Mouse (Mus musculus): ENCODE measurements around the gene Ints12.

- TF ChIP-seq USF1 (IDR thresholded peaks at IDR 0.05; ENCODE audit: low read depth): no peak
- TF ChIP-seq MYOG (IDR thresholded peaks at IDR 0.05; ENCODE audit: control insufficient read depth in 1 of 3, insufficient read depth in 1 of 3, insufficient read length in 2 of 3, low read depth in 2 of 3): no peak
- TF ChIP-seq TCF3 (IDR thresholded peaks at IDR 0.05; ENCODE audit: insufficient read length, low read depth): no peak
- TF ChIP-seq REST (IDR thresholded peaks at IDR 0.05; ENCODE audit: insufficient read depth, insufficient read length): no peak
- TF ChIP-seq POLR2A (IDR thresholded peaks at IDR 0.05; ENCODE audit: insufficient read length, low read depth): no peak
- TF ChIP-seq MAX (IDR thresholded peaks at IDR 0.05; ENCODE audit: low read depth): no peak
- TF ChIP-seq TCF12 (IDR thresholded peaks at IDR 0.05; ENCODE audit: insufficient read depth, poor library complexity, severe bottlenecking): no peak
- TF ChIP-seq CEBPB (IDR thresholded peaks at IDR 0.05; ENCODE audit: insufficient read depth, poor library complexity, severe bottlenecking): no peak
- no peak for TF ChIP-seq E2F4 (IDR thresholded peaks at IDR 0.05; ENCODE audit: insufficient read depth)
- no peak for TF ChIP-seq SRF (IDR thresholded peaks at IDR 0.05; ENCODE audit: control insufficient read depth, insufficient read length, low read depth)
- no peak for TF ChIP-seq MYOD1 (IDR thresholded peaks at IDR 0.05; ENCODE audit: control insufficient read depth in 1 of 3, insufficient read length in 2 of 3, low read depth in 2 of 3)
- no peak for TF ChIP-seq POLR2AphosphoS2 (IDR thresholded peaks at IDR 0.05; ENCODE audit: insufficient read length, low read depth)
Observed at GRCm38 (mm10) chr3:133151629-133152028, 60.0 kb downstream of the Ints12 start.

All from myocyte (in vitro differentiated cells).